Mouse (Mus musculus) testis, adult 2 months (tissue): Measurements from ENCODE around the gene Desi1.

Experiments
- CTCF ChIP-seq: fragments of 200-500 bp; IDR thresholded peaks from 2 replicates; pipeline ENCODE4 v1.5.1; 2012; ENCODE audit warnings: low read depth, mild to moderate bottlenecking, inconsistent platforms, low read length, moderate library complexity; ENCODE audit not compliant: control insufficient read depth, insufficient read depth, insufficient replicate concordance
- POLR2A ChIP-seq: fragments of 200-500 bp; IDR thresholded peaks from 2 replicates; pipeline ENCODE4 v1.6.1; 2012; ENCODE audit warnings: low read depth, mild to moderate bottlenecking, inconsistent platforms, low read length, moderate library complexity; ENCODE audit not compliant: control insufficient read depth

DNA sequence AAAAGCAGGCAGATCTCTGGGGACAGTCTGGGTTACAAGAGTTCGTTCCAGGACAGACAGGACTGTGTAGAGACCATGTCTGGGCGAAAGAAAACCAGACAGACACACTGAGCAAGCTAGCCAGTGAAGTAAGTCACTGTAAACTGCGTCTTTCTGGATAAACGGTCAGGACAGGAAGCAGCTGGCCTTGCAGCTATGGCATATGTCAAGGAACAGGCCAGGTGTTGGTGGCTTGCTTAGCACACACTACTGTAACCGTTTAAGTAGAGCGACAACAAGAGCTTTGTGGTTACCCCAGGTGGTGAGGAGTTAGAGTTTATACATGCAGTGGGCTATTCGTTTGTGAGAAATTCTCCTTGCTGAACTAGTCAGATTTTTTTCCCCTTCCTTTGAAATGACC is 5.9 kb downstream of the Desi1 start:
- TF ChIP-seq POLR2A, result no peak
- no peak for TF ChIP-seq CTCF
